Comparison of ENCODE assay signal across 23 mouse cellular contexts in the genomic region with DNA sequence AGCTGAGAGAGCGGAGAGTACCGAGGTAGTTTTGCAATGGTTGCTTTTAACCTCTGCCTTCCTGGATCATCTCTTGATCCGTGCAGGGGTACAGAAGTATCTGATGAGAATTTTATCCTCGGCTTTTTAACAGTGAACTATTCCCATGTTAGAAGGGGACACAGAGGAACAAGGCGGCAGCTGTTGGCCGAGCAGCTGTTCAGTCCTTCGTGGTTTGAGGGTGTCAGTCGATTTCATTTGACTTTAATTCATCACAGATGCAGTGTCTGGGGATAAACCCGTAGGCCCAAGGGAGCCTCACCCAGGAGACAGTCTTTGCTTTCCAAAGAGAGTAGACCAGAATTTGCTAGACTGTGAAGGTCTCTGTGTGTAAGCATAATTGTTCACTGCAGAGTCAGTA. TPM values are rescaled to one million over a fixed set of nuclear protein-coding genes. Genes with fewer than 3 reads are reported as not detected.
A peak's percentile ranks its signal among the peaks of the same experiment; 100 is the strongest.
DNase-seq lines count a peak whose midpoint lies in the region; ATAC-seq and TF ChIP-seq lines count a peak whose summit lies in the region.
"Had no signal": no experiment of that assay in that cellular context is flagged by ENCODE, and none has a peak within 500 bp of the region (broad histone marks: within the 10 kb centered on the region; RNA-seq: fewer than 3 reads in every experiment).

No protein-coding gene starts in this region.

- H3K79me2 ChIP-seq in myocyte (ENCODE audit: control insufficient read depth, insufficient read depth), result no peaks in the 10 kb centered on the region

- no peak overlapping the region for H3K27ac ChIP-seq in embryonic facial prominence, embryonic 14.5 days (replicated peaks; ENCODE audit: low read depth, low read length)
- no peak overlapping the region for H3K27ac ChIP-seq in embryonic facial prominence, embryonic 10.5 days (replicated peaks)
- no peak overlapping the region for H3K27ac ChIP-seq in limb, embryonic 14.5 days (replicated peaks; ENCODE audit: low read depth, low read length)
- H3K27ac ChIP-seq in limb, embryonic 10.5 days, result no peak overlapping the region
- 0 out of 2 replicates have a peak overlapping the region, but pooled peaks have one; percentile 22 for H3K27ac ChIP-seq in embryonic facial prominence, embryonic 15.5 days (replicated peaks)

- no peak overlapping the region for H3K4me2 ChIP-seq in embryonic facial prominence, embryonic 14.5 days (ENCODE audit: low read depth, low read length)
- H3K4me2 ChIP-seq in limb, embryonic 14.5 days (replicated peaks; ENCODE audit: low read depth, low read length, severe bottlenecking), result no peak overlapping the region
- no peak overlapping the region for H3K4me2 ChIP-seq in embryonic facial prominence, embryonic 15.5 days (replicated peaks)
- peak overlapping the region; percentile 5 for H3K4me2 ChIP-seq in myocyte (ENCODE audit: low read depth)

- no peak overlapping the region for H3K4me3 ChIP-seq in embryonic facial prominence, embryonic 14.5 days (ENCODE audit: low read depth, low read length)
- no peak overlapping the region for H3K4me3 ChIP-seq in embryonic facial prominence, embryonic 10.5 days
- no peak overlapping the region for H3K4me3 ChIP-seq in limb, embryonic 14.5 days (replicated peaks; ENCODE audit: low read length)
- no peak overlapping the region for H3K4me3 ChIP-seq in limb, embryonic 10.5 days
- no peak overlapping the region for H3K4me3 ChIP-seq in embryonic facial prominence, embryonic 15.5 days (replicated peaks)
- H3K4me3 ChIP-seq in myocyte, result no peak overlapping the region

- no peaks in the 10 kb centered on the region for H3K9me3 ChIP-seq in embryonic facial prominence, embryonic 14.5 days (ENCODE audit: control insufficient read depth, low read length)
- no peaks in the 10 kb centered on the region for H3K9me3 ChIP-seq in embryonic facial prominence, embryonic 10.5 days
- no peaks in the 10 kb centered on the region for H3K9me3 ChIP-seq in limb, embryonic 14.5 days (ENCODE audit: control insufficient read depth, low read length)
- H3K9me3 ChIP-seq in limb, embryonic 10.5 days (replicated peaks), result no peaks in the 10 kb centered on the region
- no peaks in the 10 kb centered on the region for H3K9me3 ChIP-seq in embryonic facial prominence, embryonic 15.5 days (replicated peaks)
- H3K9me3 ChIP-seq: G1E had no signal

- TF ChIP-seq POLR2A in limb, embryonic 14.5 days (IDR thresholded peaks at IDR 0.05; ENCODE audit: borderline replicate concordance, extremely low read depth, insufficient read depth, insufficient read length), result no peak
- TF ChIP-seq POLR2A in myocyte (IDR thresholded peaks at IDR 0.05; ENCODE audit: insufficient read length, low read depth), result no peak

- no peaks in the 10 kb centered on the region for H3K4me1 ChIP-seq in embryonic facial prominence, embryonic 14.5 days (ENCODE audit: control insufficient read depth, insufficient read depth, low read length)
- H3K4me1 ChIP-seq in embryonic facial prominence, embryonic 10.5 days, result no peaks in the 10 kb centered on the region
- H3K4me1 ChIP-seq in limb, embryonic 14.5 days (ENCODE audit: control insufficient read depth, insufficient read depth, low read length), result no peaks in the 10 kb centered on the region
- 0 out of 2 replicates have a peak, but pooled peaks cover 3% of the 10 kb centered on the region for H3K4me1 ChIP-seq in limb, embryonic 10.5 days
- peaks cover 17% of the 10 kb centered on the region for H3K4me1 ChIP-seq in embryonic facial prominence, embryonic 15.5 days

- peaks cover 64% of the 10 kb centered on the region for H3K36me3 ChIP-seq in embryonic facial prominence, embryonic 14.5 days (ENCODE audit: control insufficient read depth, insufficient read depth, low read length)
- H3K36me3 ChIP-seq in embryonic facial prominence, embryonic 10.5 days (replicated peaks), result peaks cover 60% of the 10 kb centered on the region
- H3K36me3 ChIP-seq in limb, embryonic 14.5 days (ENCODE audit: control insufficient read depth, insufficient read depth, low read length), result peaks cover 62% of the 10 kb centered on the region
- H3K36me3 ChIP-seq in limb, embryonic 10.5 days, result peaks cover 59% of the 10 kb centered on the region
- H3K36me3 ChIP-seq in embryonic facial prominence, embryonic 15.5 days, result peaks cover 53% of the 10 kb centered on the region
- peaks cover 13% of the 10 kb centered on the region for H3K36me3 ChIP-seq in myocyte (ENCODE audit: control insufficient read depth, insufficient read depth)

- 70% methylated on average over 9 of the region's 9 CpGs for WGBS in embryonic facial prominence, embryonic 14.5 days
- 86% methylated on average over 9 of the region's 9 CpGs for WGBS in embryonic facial prominence, embryonic 10.5 days
- 72% methylated on average over 9 of the region's 9 CpGs for WGBS in limb, embryonic 14.5 days
- 82% methylated on average over 9 of the region's 9 CpGs for WGBS in limb, embryonic 10.5 days
- 64% methylated on average over 9 of the region's 9 CpGs for WGBS in embryonic facial prominence, embryonic 15.5 days

- no peak overlapping the region for H3ac ChIP-seq in myocyte (ENCODE audit: control insufficient read depth, insufficient read length)

- H3K9ac ChIP-seq in embryonic facial prominence, embryonic 14.5 days (ENCODE audit: low read depth, low read length), result no peak overlapping the region
- H3K9ac ChIP-seq in limb, embryonic 14.5 days (ENCODE audit: low read depth, low read length, severe bottlenecking), result no peak overlapping the region
- H3K9ac ChIP-seq in embryonic facial prominence, embryonic 15.5 days, result no peak overlapping the region

- H3K27me3 ChIP-seq in embryonic facial prominence, embryonic 14.5 days (replicated peaks; ENCODE audit: control insufficient read depth, insufficient read depth, low read length), result no peaks in the 10 kb centered on the region
- no peaks in the 10 kb centered on the region for H3K27me3 ChIP-seq in embryonic facial prominence, embryonic 10.5 days (replicated peaks; ENCODE audit: low read depth, poor library complexity, severe bottlenecking)
- H3K27me3 ChIP-seq in limb, embryonic 14.5 days (ENCODE audit: control insufficient read depth, insufficient read depth, low read length), result no peaks in the 10 kb centered on the region
- H3K27me3 ChIP-seq in limb, embryonic 10.5 days (ENCODE audit: low read depth, poor library complexity, severe bottlenecking), result no peaks in the 10 kb centered on the region
- no peaks in the 10 kb centered on the region for H3K27me3 ChIP-seq in embryonic facial prominence, embryonic 15.5 days
- H3K27me3 ChIP-seq in myocyte (ENCODE audit: control insufficient read depth, insufficient read depth, insufficient read length), result no peaks in the 10 kb centered on the region
- H3K27me3 ChIP-seq: CH12.LX, Patski had no signal

- peak; percentile 41 for DNase-seq in embryonic facial prominence, embryonic 14.5 days (ENCODE audit: low spot score)
- no peak for DNase-seq in embryonic facial prominence, embryonic 10.5 days (ENCODE audit: low spot score)
- peak; percentile 42 for DNase-seq in limb, embryonic 14.5 days (ENCODE audit: low spot score)
- no peak for DNase-seq in limb, embryonic 10.5 days (ENCODE audit: low spot score)
- no peak for DNase-seq in left cerebral cortex, adult 8-10 months (ENCODE audit: low spot score in 2 of 2)
- DNase-seq in adrenal gland, postnatal 4 days (ENCODE audit: low spot score in 2 of 2), result no peak
- DNase-seq: adrenal gland, adult 2 months; adrenal gland, adult 8-10 months; adrenal gland, postnatal 10 days; adrenal gland, postnatal 14 days; adrenal gland, postnatal 25 days; adrenal gland, postnatal 36 days; B cell, adult 2 months; cerebellum, adult 11 months; cerebellum, adult 11-12 months; cerebellum, adult 18-20 months had no signal

- ATAC-seq in embryonic facial prominence, embryonic 14.5 days (ENCODE audit: low read depth), result no peak
- no peak for ATAC-seq in limb, embryonic 14.5 days (ENCODE audit: low FRiP score, low read depth)
- ATAC-seq in embryonic facial prominence, embryonic 15.5 days (ENCODE audit: insufficient number of reproducible peaks, low FRiP score, low TSS enrichment, low read depth), result no peak
- ATAC-seq: activated CD4-positive, CD25-positive, alpha-beta regulatory T cell, adult 4 months; CD4-positive, CD25-positive, alpha-beta regulatory T cell, adult 4 months; Patski had no signal

RNA-seq across cellular contexts. Expression of gene Srsf2, which starts 18.6 kb away (rescaled TPM):
- polyA plus RNA-seq in embryonic facial prominence, embryonic 14.5 days (2014; fragmentation: Nextera tagmentation; extraction: Ambion mirVana), result 663 and 697 TPM in 2 replicates
- 890 and 902 TPM in 2 replicates for polyA plus RNA-seq in embryonic facial prominence, embryonic 10.5 days (2016; fragmentation: Nextera tagmentation; extraction: Ambion mirVana)
- polyA plus RNA-seq in limb, embryonic 14.5 days (2012; rRNA removed), result 791 and 910 TPM in 2 replicates
- 776 and 780 TPM in 2 replicates for polyA plus RNA-seq in limb, embryonic 14.5 days (2014; fragmentation: Nextera tagmentation; extraction: Ambion mirVana)
- polyA plus RNA-seq in limb, embryonic 10.5 days (2016; fragmentation: Nextera tagmentation; extraction: Ambion mirVana), result 925 and 971 TPM in 2 replicates
- polyA plus RNA-seq in embryonic facial prominence, embryonic 15.5 days (2015; fragmentation: Nextera tagmentation; extraction: Ambion mirVana), result 694 and 715 TPM in 2 replicates
- 145 TPM for polyA plus RNA-seq in myocyte (2012; fragmentation: generic; extraction: Trizol)
- total RNA-seq in left cerebral cortex, adult 8-10 months (2022), result 100 to 1,000 TPM; 141 to 164 (median 155) TPM
- 100 to 1,000 TPM; 336 to 337 TPM for total RNA-seq in adrenal gland, postnatal 4 days (2021)

RNA-seq across cellular contexts. Expression of gene Mfsd11, which starts 19.3 kb away (rescaled TPM):
- 42.8 and 43.9 TPM in 2 replicates for polyA plus RNA-seq in embryonic facial prominence, embryonic 14.5 days (2014; fragmentation: Nextera tagmentation; extraction: Ambion mirVana)
- polyA plus RNA-seq in embryonic facial prominence, embryonic 10.5 days (2016; fragmentation: Nextera tagmentation; extraction: Ambion mirVana), result 23.8 and 26.8 TPM in 2 replicates
- 35.0 and 41.5 TPM in 2 replicates for polyA plus RNA-seq in limb, embryonic 14.5 days (2012; rRNA removed)
- 46.0 and 47.2 TPM in 2 replicates for polyA plus RNA-seq in limb, embryonic 14.5 days (2014; fragmentation: Nextera tagmentation; extraction: Ambion mirVana)
- 17.9 and 22.5 TPM in 2 replicates for polyA plus RNA-seq in limb, embryonic 10.5 days (2016; fragmentation: Nextera tagmentation; extraction: Ambion mirVana)
- polyA plus RNA-seq in embryonic facial prominence, embryonic 15.5 days (2015; fragmentation: Nextera tagmentation; extraction: Ambion mirVana), result 44.8 and 51.2 TPM in 2 replicates
- polyA plus RNA-seq in myocyte (2012; fragmentation: generic; extraction: Trizol), result 40.0 TPM
- total RNA-seq in left cerebral cortex, adult 8-10 months (2022), result 10 to 100 TPM; 40.9 to 46.2 (median 43.0) TPM
- 10 to 100 TPM; 40.9 to 43.9 TPM for total RNA-seq in adrenal gland, postnatal 4 days (2021)

RNA-seq across cellular contexts. Expression of gene Jmjd6, which starts 28.3 kb away (rescaled TPM):
- polyA plus RNA-seq in embryonic facial prominence, embryonic 14.5 days (2014; fragmentation: Nextera tagmentation; extraction: Ambion mirVana), result 72.9 and 74.8 TPM in 2 replicates
- 88.3 and 97.5 TPM in 2 replicates for polyA plus RNA-seq in embryonic facial prominence, embryonic 10.5 days (2016; fragmentation: Nextera tagmentation; extraction: Ambion mirVana)
- 51.2 and 57.0 TPM in 2 replicates for polyA plus RNA-seq in limb, embryonic 14.5 days (2012; rRNA removed)
- polyA plus RNA-seq in limb, embryonic 14.5 days (2014; fragmentation: Nextera tagmentation; extraction: Ambion mirVana), result 68.0 and 77.8 TPM in 2 replicates
- 93.1 and 111 TPM in 2 replicates for polyA plus RNA-seq in limb, embryonic 10.5 days (2016; fragmentation: Nextera tagmentation; extraction: Ambion mirVana)
- polyA plus RNA-seq in embryonic facial prominence, embryonic 15.5 days (2015; fragmentation: Nextera tagmentation; extraction: Ambion mirVana), result 74.1 and 79.1 TPM in 2 replicates
- polyA plus RNA-seq in myocyte (2012; fragmentation: generic; extraction: Trizol), result 55.1 TPM
- total RNA-seq in left cerebral cortex, adult 8-10 months (2022), result 10 to 100 TPM; 26.6 to 30.4 (median 28.8) TPM
- 10 to 100 TPM; 38.6 to 39.2 TPM for total RNA-seq in adrenal gland, postnatal 4 days (2021)

RNA-seq across cellular contexts. Expression of gene Mettl23, which starts 28.5 kb away (rescaled TPM):
- 75.8 and 77.4 TPM in 2 replicates for polyA plus RNA-seq in embryonic facial prominence, embryonic 14.5 days (2014; fragmentation: Nextera tagmentation; extraction: Ambion mirVana)
- polyA plus RNA-seq in embryonic facial prominence, embryonic 10.5 days (2016; fragmentation: Nextera tagmentation; extraction: Ambion mirVana), result 56.9 and 58.1 TPM in 2 replicates
- polyA plus RNA-seq in limb, embryonic 14.5 days (2012; rRNA removed), result 51.0 and 54.9 TPM in 2 replicates
- polyA plus RNA-seq in limb, embryonic 14.5 days (2014; fragmentation: Nextera tagmentation; extraction: Ambion mirVana), result 77.9 and 84.1 TPM in 2 replicates
- polyA plus RNA-seq in limb, embryonic 10.5 days (2016; fragmentation: Nextera tagmentation; extraction: Ambion mirVana), result 56.5 and 59.5 TPM in 2 replicates
- polyA plus RNA-seq in embryonic facial prominence, embryonic 15.5 days (2015; fragmentation: Nextera tagmentation; extraction: Ambion mirVana), result 75.9 and 79.9 TPM in 2 replicates
- 34.0 TPM for polyA plus RNA-seq in myocyte (2012; fragmentation: generic; extraction: Trizol)
- total RNA-seq in left cerebral cortex, adult 8-10 months (2022), result 10 to 100 TPM; 20.2 to 24.3 (median 22.2) TPM
- total RNA-seq in adrenal gland, postnatal 4 days (2021), result 10 to 100 TPM; 34.1 to 34.2 TPM

RNA-seq across cellular contexts. Expression of gene Mxra7, which starts 43.7 kb away (rescaled TPM):
- 17.3 and 17.6 TPM in 2 replicates for polyA plus RNA-seq in embryonic facial prominence, embryonic 14.5 days (2014; fragmentation: Nextera tagmentation; extraction: Ambion mirVana)
- 18.1 and 23.2 TPM in 2 replicates for polyA plus RNA-seq in embryonic facial prominence, embryonic 10.5 days (2016; fragmentation: Nextera tagmentation; extraction: Ambion mirVana)
- 20.8 and 21.9 TPM in 2 replicates for polyA plus RNA-seq in limb, embryonic 14.5 days (2012; rRNA removed)
- 11.0 and 13.9 TPM in 2 replicates for polyA plus RNA-seq in limb, embryonic 14.5 days (2014; fragmentation: Nextera tagmentation; extraction: Ambion mirVana)
- polyA plus RNA-seq in limb, embryonic 10.5 days (2016; fragmentation: Nextera tagmentation; extraction: Ambion mirVana), result 13.9 and 14.9 TPM in 2 replicates
- polyA plus RNA-seq in embryonic facial prominence, embryonic 15.5 days (2015; fragmentation: Nextera tagmentation; extraction: Ambion mirVana), result 24.8 and 32.3 TPM in 2 replicates
- 126 TPM for polyA plus RNA-seq in myocyte (2012; fragmentation: generic; extraction: Trizol)
- total RNA-seq in left cerebral cortex, adult 8-10 months (2022), result 10 to 100 TPM; 20.0 to 23.0 (median 22.2) TPM
- total RNA-seq in adrenal gland, postnatal 4 days (2021), result 10 to 100 TPM; 53.5 to 64.9 TPM
- total RNA-seq: CH12.LX, G1E had no signal
- polyA plus RNA-seq: activated CD4-positive, CD25-positive, alpha-beta regulatory T cell, adult 4 months; CD4-positive, CD25-positive, alpha-beta regulatory T cell, adult 4 months; G1E had no signal

Comparison
In these comparisons a context has a peak if more than half of its experiments do, and no peak if none do; other contexts are left out.
1. DNase-seq: peak in embryonic facial prominence, embryonic 14.5 days (single experiment) and limb, embryonic 14.5 days (single experiment); none in embryonic facial prominence, embryonic 10.5 days (single experiment), limb, embryonic 10.5 days (single experiment), left cerebral cortex, adult 8-10 months (0 of 2) and adrenal gland, postnatal 4 days (0 of 2).